Mouse (Mus musculus): ENCODE data around the gene Srarp. TPM values are rescaled to one million over a fixed set of nuclear protein-coding genes. Genes with fewer than 3 reads are reported as not detected.

Srarp gene
- polyA plus RNA-seq, 1 experiment from 2014 or later = not detected

- DNase-seq (no peak), ATAC-seq (ENCODE audit: low read depth) (no peak)
- no peak overlapping the region for H3K4me2 ChIP-seq
- 65% methylated on average over 12 of the region's 12 CpGs for WGBS (ENCODE audit: insufficient replicate concordance)
- H3K9ac ChIP-seq = no peak overlapping the region
- no peaks in the 10 kb centered on the region for H3K27me3 ChIP-seq
- no peaks in the 10 kb centered on the region for H3K9me3 ChIP-seq (replicated peaks)
- no peak overlapping the region for H3K4me3 ChIP-seq (replicated peaks)
- H3K4me1 ChIP-seq (replicated peaks) = peaks cover 10% of the 10 kb centered on the region
- H3K36me3 ChIP-seq = no peaks in the 10 kb centered on the region
- H3K27ac ChIP-seq = no peak overlapping the region
Measured at GRCm38 (mm10) chr4:141439083-141439803, 3.3 kb upstream of the Srarp start.

GRCm38 (mm10) chr4:141433191-141433590, 2.7 kb downstream of the Srarp start:
- H3K9ac ChIP-seq = no peak overlapping the region
- H3K4me3 ChIP-seq (replicated peaks) = no peak overlapping the region
- H3K4me1 ChIP-seq (replicated peaks) = no peaks in the 10 kb centered on the region
- DNase-seq = no peak
- no peak for ATAC-seq (ENCODE audit: low read depth)
- H3K4me2 ChIP-seq = no peak overlapping the region
- H3K27ac ChIP-seq = no peak overlapping the region
- H3K36me3 ChIP-seq = no peaks in the 10 kb centered on the region
- WGBS (ENCODE audit: insufficient replicate concordance) = 74% methylated on average over 18 of the region's 18 CpGs
- H3K9me3 ChIP-seq (replicated peaks) = no peaks in the 10 kb centered on the region
- H3K27me3 ChIP-seq = peaks cover 9% of the 10 kb centered on the region

- Histone ChIP-seq H3K36me3 (no peaks in the 10 kb centered on the region), H3K4me3 (replicated peaks) (no peak overlapping the region), H3K9ac (no peak overlapping the region), H3K27ac (no peak overlapping the region), H3K9me3 (replicated peaks) (no peaks in the 10 kb centered on the region), H3K27me3 (peaks cover 14% of the 10 kb centered on the region), H3K4me1 (replicated peaks) (no peaks in the 10 kb centered on the region), H3K4me2 (no peak overlapping the region)
- ATAC-seq (ENCODE audit: low read depth) (no peak), DNase-seq (no peak)
- WGBS (ENCODE audit: insufficient replicate concordance) = 65% methylated on average over 14 of the region's 14 CpGs
Measured at GRCm38 (mm10) chr4:141432666-141433065, 3.2 kb downstream of the Srarp start.

- Histone ChIP-seq H3K9ac (no peak overlapping the region), H3K4me3 (replicated peaks) (no peak overlapping the region), H3K36me3 (no peaks in the 10 kb centered on the region), H3K27me3 (peaks cover 30% of the 10 kb centered on the region), H3K9me3 (replicated peaks) (no peaks in the 10 kb centered on the region), H3K27ac (no peak overlapping the region), H3K4me2 (no peak overlapping the region), H3K4me1 (replicated peaks) (peaks cover 3% of the 10 kb centered on the region; the same call in 1 of the 2 replicates)
- 25% methylated on average over 9 of the region's 9 CpGs for WGBS (ENCODE audit: insufficient replicate concordance)
- ATAC-seq (ENCODE audit: low read depth) (no peak), DNase-seq (no peak)
Measured at GRCm38 (mm10) chr4:141430997-141431396, 4.9 kb downstream of the Srarp start.

GRCm38 (mm10) chr4:141429847-141430246, 6.1 kb downstream of the Srarp start:
- H3K4me2 ChIP-seq = no peak overlapping the region
- no peak overlapping the region for H3K27ac ChIP-seq
- peaks cover 41% of the 10 kb centered on the region for H3K27me3 ChIP-seq
- no peaks in the 10 kb centered on the region for H3K9me3 ChIP-seq (replicated peaks)
- H3K36me3 ChIP-seq = no peaks in the 10 kb centered on the region
- no peak for DNase-seq
- H3K4me1 ChIP-seq (replicated peaks) = peaks cover 10% of the 10 kb centered on the region
- H3K9ac ChIP-seq = no peak overlapping the region
- H3K4me3 ChIP-seq (replicated peaks) = no peak overlapping the region
- ATAC-seq (ENCODE audit: low read depth) = no peak
- 43% methylated on average over 9 of the region's 9 CpGs for WGBS (ENCODE audit: insufficient replicate concordance)

- Histone ChIP-seq H3K9ac (no peak overlapping the region), H3K4me1 (replicated peaks) (peaks cover 10% of the 10 kb centered on the region), H3K36me3 (no peaks in the 10 kb centered on the region), H3K4me3 (replicated peaks) (no peak overlapping the region), H3K4me2 (no peak overlapping the region), H3K9me3 (replicated peaks) (no peaks in the 10 kb centered on the region), H3K27ac (no peak overlapping the region), H3K27me3 (peaks cover 44% of the 10 kb centered on the region)
- DNase-seq (no peak), ATAC-seq (ENCODE audit: low read depth) (no peak)
- WGBS (ENCODE audit: insufficient replicate concordance) = 59% methylated on average over 6 of the region's 6 CpGs
Measured at GRCm38 (mm10) chr4:141429381-141429780, 6.5 kb downstream of the Srarp start.

- no peaks in the 10 kb centered on the region for H3K9me3 ChIP-seq (replicated peaks)
- peaks cover 10% of the 10 kb centered on the region for H3K4me1 ChIP-seq (replicated peaks)
- no peak overlapping the region for H3K27ac ChIP-seq
- H3K4me2 ChIP-seq = no peak overlapping the region
- no peaks in the 10 kb centered on the region for H3K36me3 ChIP-seq
- DNase-seq (no peak), ATAC-seq (ENCODE audit: low read depth) (no peak)
- no peak overlapping the region for H3K4me3 ChIP-seq (replicated peaks)
- peaks cover 57% of the 10 kb centered on the region for H3K27me3 ChIP-seq
- H3K9ac ChIP-seq = no peak overlapping the region
- 77% methylated on average over 13 of the region's 13 CpGs for WGBS (ENCODE audit: insufficient replicate concordance)
Measured at GRCm38 (mm10) chr4:141427921-141428320, 8.0 kb downstream of the Srarp start.

- H3K4me3 ChIP-seq (replicated peaks) = no peak overlapping the region
Measured at GRCm38 (mm10) chr4:141426796-141427745, 8.8 kb downstream of the Srarp start.

GRCm38 (mm10) chr4:141425484-141426479, 10.1 kb downstream of the Srarp start:
- DNase-seq = no peak
- 5% methylated on average over 35 of the region's 36 CpGs for WGBS (ENCODE audit: insufficient replicate concordance)
- peaks cover 20% of the 10 kb centered on the region for H3K4me1 ChIP-seq (replicated peaks)
- H3K36me3 ChIP-seq = no peaks in the 10 kb centered on the region
- peak overlapping the region; percentile 33 for H3K4me3 ChIP-seq (replicated peaks)
- ATAC-seq (ENCODE audit: low read depth) = 0 out of 2 replicates have a peak, but pooled peaks have one; percentile 36
- H3K27ac ChIP-seq = no peak overlapping the region
- H3K9ac ChIP-seq = no peak overlapping the region
- peak overlapping the region; percentile 56 for H3K4me2 ChIP-seq
- H3K27me3 ChIP-seq = peaks cover 70% of the 10 kb centered on the region
- no peaks in the 10 kb centered on the region for H3K9me3 ChIP-seq (replicated peaks)

More at GRCm38 (mm10) chr4:141426796-141427745, 8.8 kb downstream of the Srarp start:
- Histone ChIP-seq H3K27me3 (peaks cover 63% of the 10 kb centered on the region), H3K4me1 (replicated peaks) (peaks cover 10% of the 10 kb centered on the region), H3K36me3 (no peaks in the 10 kb centered on the region), H3K9ac (no peak overlapping the region), H3K4me2 (no peak overlapping the region), H3K27ac (no peak overlapping the region), H3K9me3 (replicated peaks) (no peaks in the 10 kb centered on the region)
- WGBS (ENCODE audit: insufficient replicate concordance) = 63% methylated on average over 10 of the region's 10 CpGs
- ATAC-seq (ENCODE audit: low read depth) (no peak), DNase-seq (no peak)

GRCm38 (mm10) chr4:141423691-141424431, 12.0 kb downstream of the Srarp start:
- DNase-seq (no peak), ATAC-seq (ENCODE audit: low read depth) (no peak)
- H3K9me3 ChIP-seq (replicated peaks) = no peaks in the 10 kb centered on the region
- no peaks in the 10 kb centered on the region for H3K36me3 ChIP-seq
- no peak overlapping the region for H3K4me3 ChIP-seq (replicated peaks)
- WGBS (ENCODE audit: insufficient replicate concordance) = 67% methylated on average over 13 of the region's 13 CpGs
- H3K27ac ChIP-seq = no peak overlapping the region
- no peak overlapping the region for H3K9ac ChIP-seq
- H3K27me3 ChIP-seq = peaks cover 70% of the 10 kb centered on the region
- H3K4me2 ChIP-seq = no peak overlapping the region
- peaks cover 27% of the 10 kb centered on the region for H3K4me1 ChIP-seq (replicated peaks)

Measured in liver, embryonic 13.5 days (tissue).